Mouse (Mus musculus): ENCODE results near the gene Ncs1. TPM values are rescaled to one million over a fixed set of nuclear protein-coding genes. Genes with fewer than 3 reads are reported as not detected.
A peak's percentile ranks its signal among the peaks of the same experiment; 100 is the strongest.

The Ncs1 gene
- total RNA-seq, 2 experiments from 2014 or later, result 0.99 to 1.7 TPM

- no peak for ATAC-seq (replicated peaks; ENCODE audit: low FRiP score, low TSS enrichment, poor library complexity, severe bottlenecking)
Observed at GRCm38 (mm10) chr2:31239833-31240232, 5.8 kb upstream of the Ncs1 start.

- ATAC-seq (replicated peaks; ENCODE audit: low FRiP score, low TSS enrichment, poor library complexity, severe bottlenecking), result no peak
Observed at GRCm38 (mm10) chr2:31241639-31242038, 4.0 kb upstream of the Ncs1 start.

- no peak for ATAC-seq (replicated peaks; ENCODE audit: low FRiP score, low TSS enrichment, poor library complexity, severe bottlenecking)
Observed at GRCm38 (mm10) chr2:31244216-31244615, 1.4 kb upstream of the Ncs1 start.

GRCm38 (mm10) chr2:31245051-31245450 lies 572 bp upstream of the Ncs1 start:
- ATAC-seq (replicated peaks; ENCODE audit: low FRiP score, low TSS enrichment, poor library complexity, severe bottlenecking), result no peak

GRCm38 (mm10) chr2:31246251-31246971 lies 788 bp downstream of the Ncs1 start:
- no peak for ATAC-seq (replicated peaks; ENCODE audit: low FRiP score, low TSS enrichment, poor library complexity, severe bottlenecking)

- ATAC-seq (replicated peaks; ENCODE audit: low FRiP score, low TSS enrichment, poor library complexity, severe bottlenecking), result no peak
Observed at GRCm38 (mm10) chr2:31248856-31249255, 3.2 kb downstream of the Ncs1 start.

- no peak for ATAC-seq (replicated peaks; ENCODE audit: low FRiP score, low TSS enrichment, poor library complexity, severe bottlenecking)
Observed at GRCm38 (mm10) chr2:31252167-31252566, 6.5 kb downstream of the Ncs1 start.

- no peak for ATAC-seq (replicated peaks; ENCODE audit: low FRiP score, low TSS enrichment, poor library complexity, severe bottlenecking)
Observed at GRCm38 (mm10) chr2:31253463-31253862, 7.8 kb downstream of the Ncs1 start.

GRCm38 (mm10) chr2:31254806-31255205 lies 9.2 kb downstream of the Ncs1 start:
- ATAC-seq (replicated peaks; ENCODE audit: low FRiP score, low TSS enrichment, poor library complexity, severe bottlenecking), result no peak

- peak; percentile 82 for ATAC-seq (replicated peaks; ENCODE audit: low FRiP score, low TSS enrichment, poor library complexity, severe bottlenecking)
Observed at GRCm38 (mm10) chr2:31255952-31256938, 10.6 kb downstream of the Ncs1 start.

GRCm38 (mm10) chr2:31257096-31257495 lies 11.5 kb downstream of the Ncs1 start:
- ATAC-seq (replicated peaks; ENCODE audit: low FRiP score, low TSS enrichment, poor library complexity, severe bottlenecking), result no peak

- ATAC-seq (replicated peaks; ENCODE audit: low FRiP score, low TSS enrichment, poor library complexity, severe bottlenecking), result peak; percentile 77
Observed at GRCm38 (mm10) chr2:31258609-31259366, 13.2 kb downstream of the Ncs1 start.

- ATAC-seq (replicated peaks; ENCODE audit: low FRiP score, low TSS enrichment, poor library complexity, severe bottlenecking), result no peak
Observed at GRCm38 (mm10) chr2:31259367-31259920, 13.8 kb downstream of the Ncs1 start.

GRCm38 (mm10) chr2:31260549-31260948 lies 14.9 kb downstream of the Ncs1 start:
- no peak for ATAC-seq (replicated peaks; ENCODE audit: low FRiP score, low TSS enrichment, poor library complexity, severe bottlenecking)

- no peak for ATAC-seq (replicated peaks; ENCODE audit: low FRiP score, low TSS enrichment, poor library complexity, severe bottlenecking)
Observed at GRCm38 (mm10) chr2:31263039-31263461, 17.4 kb downstream of the Ncs1 start.

- no peak for ATAC-seq (replicated peaks; ENCODE audit: low FRiP score, low TSS enrichment, poor library complexity, severe bottlenecking)
Observed at GRCm38 (mm10) chr2:31263746-31264378, 18.2 kb downstream of the Ncs1 start.

- ATAC-seq (replicated peaks; ENCODE audit: low FRiP score, low TSS enrichment, poor library complexity, severe bottlenecking), result no peak
Observed at GRCm38 (mm10) chr2:31267447-31267846, 21.8 kb downstream of the Ncs1 start.

- ATAC-seq (replicated peaks; ENCODE audit: low FRiP score, low TSS enrichment, poor library complexity, severe bottlenecking), result no peak
Observed at GRCm38 (mm10) chr2:31268631-31269030, 23.0 kb downstream of the Ncs1 start.

GRCm38 (mm10) chr2:31269188-31269587 lies 23.6 kb downstream of the Ncs1 start:
- ATAC-seq (replicated peaks; ENCODE audit: low FRiP score, low TSS enrichment, poor library complexity, severe bottlenecking), result no peak

Measured in megakaryocyte-erythroid progenitor cell, adult 5-6 weeks (primary cell).